Mouse (Mus musculus): ENCODE results near the gene Actn1. TPM values are rescaled to one million over a fixed set of nuclear protein-coding genes. Genes with fewer than 3 reads are reported as not detected.

Actn1 gene
- polyA plus RNA-seq, 2 experiments = 35.8 to 95.9 TPM

DNA sequence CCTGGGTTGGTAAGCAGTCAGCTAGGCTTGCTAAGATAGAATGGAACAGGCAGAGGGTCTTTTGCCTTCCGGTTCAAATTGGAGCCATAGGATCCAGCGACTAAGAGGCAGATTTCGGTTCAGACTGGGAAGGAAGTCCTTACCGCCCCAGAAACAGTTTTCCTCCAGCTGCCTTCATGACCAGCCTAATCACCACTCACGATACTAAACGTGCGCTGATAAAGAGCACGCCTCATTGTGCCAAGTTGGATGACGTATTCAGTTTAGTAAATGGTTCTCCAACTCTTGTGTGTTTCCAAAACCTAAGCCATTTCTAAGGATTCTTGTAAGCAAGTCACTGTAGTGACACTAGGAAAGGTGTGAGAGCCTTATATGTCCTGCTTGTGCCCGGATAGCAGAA lies 18.7 kb upstream of the Actn1 start:
- Histone ChIP-seq H3K36me3 (ENCODE audit: control insufficient read depth, insufficient read depth, low read length) (no peaks in the 10 kb centered on the region), H3K27ac (replicated peaks; ENCODE audit: low read depth, low read length) (no peak overlapping the region), H3K9me3 (ENCODE audit: control insufficient read depth, low read length) (no peaks in the 10 kb centered on the region), H3K4me2 (replicated peaks; ENCODE audit: low read depth, low read length, severe bottlenecking) (no peak overlapping the region), H3K4me1 (ENCODE audit: control insufficient read depth, insufficient read depth, low read length) (no peaks in the 10 kb centered on the region), H3K4me3 (replicated peaks; ENCODE audit: low read length) (no peak overlapping the region), H3K9ac (ENCODE audit: low read depth, low read length, severe bottlenecking) (no peak overlapping the region), H3K27me3 (ENCODE audit: control insufficient read depth, insufficient read depth, low read length) (no peaks in the 10 kb centered on the region)
- WGBS = 88% methylated on average over 10 of the region's 10 CpGs
- ATAC-seq (ENCODE audit: low FRiP score, low read depth) = no peak
- DNase-seq (ENCODE audit: low spot score) = no peak
- no peak for TF ChIP-seq POLR2A (IDR thresholded peaks at IDR 0.05; ENCODE audit: borderline replicate concordance, extremely low read depth, insufficient read depth, insufficient read length)

DNA sequence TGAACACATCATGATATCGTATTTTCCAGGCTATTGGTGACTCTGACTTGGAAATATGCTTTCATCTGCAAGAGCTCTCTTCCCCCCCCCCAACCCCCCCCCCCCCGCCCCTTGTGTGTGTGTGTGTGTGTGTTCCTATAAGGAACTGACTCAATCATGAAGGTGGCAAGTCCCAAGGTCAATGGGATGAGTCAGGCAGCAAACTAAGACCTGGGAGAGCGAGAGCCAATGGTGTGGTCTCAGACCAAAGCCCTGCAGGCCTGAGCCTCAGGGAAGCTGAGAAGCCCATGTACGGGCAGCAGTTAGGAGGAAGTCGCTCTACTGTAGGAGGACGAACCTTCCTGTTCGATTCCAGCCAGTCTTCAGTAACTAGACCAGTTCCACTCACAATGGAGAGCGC lies 17.3 kb upstream of the Actn1 start:
- no peaks in the 10 kb centered on the region for H3K36me3 ChIP-seq (ENCODE audit: control insufficient read depth, insufficient read depth, low read length)
- DNase-seq (ENCODE audit: low spot score) (no peak), ATAC-seq (ENCODE audit: low FRiP score, low read depth) (no peak)
- H3K27ac ChIP-seq (replicated peaks; ENCODE audit: low read depth, low read length) = no peak overlapping the region
- no peak for TF ChIP-seq POLR2A (IDR thresholded peaks at IDR 0.05; ENCODE audit: borderline replicate concordance, extremely low read depth, insufficient read depth, insufficient read length)
- H3K9me3 ChIP-seq (ENCODE audit: control insufficient read depth, low read length) = no peaks in the 10 kb centered on the region
- no peaks in the 10 kb centered on the region for H3K27me3 ChIP-seq (ENCODE audit: control insufficient read depth, insufficient read depth, low read length)
- 86% methylated on average over 7 of the region's 8 CpGs for WGBS
- no peak overlapping the region for H3K4me2 ChIP-seq (replicated peaks; ENCODE audit: low read depth, low read length, severe bottlenecking)
- no peak overlapping the region for H3K9ac ChIP-seq (ENCODE audit: low read depth, low read length, severe bottlenecking)
- H3K4me1 ChIP-seq (ENCODE audit: control insufficient read depth, insufficient read depth, low read length) = peaks cover 5% of the 10 kb centered on the region; the same call in 1 of the 2 replicates
- H3K4me3 ChIP-seq (replicated peaks; ENCODE audit: low read length) = no peak overlapping the region

DNA sequence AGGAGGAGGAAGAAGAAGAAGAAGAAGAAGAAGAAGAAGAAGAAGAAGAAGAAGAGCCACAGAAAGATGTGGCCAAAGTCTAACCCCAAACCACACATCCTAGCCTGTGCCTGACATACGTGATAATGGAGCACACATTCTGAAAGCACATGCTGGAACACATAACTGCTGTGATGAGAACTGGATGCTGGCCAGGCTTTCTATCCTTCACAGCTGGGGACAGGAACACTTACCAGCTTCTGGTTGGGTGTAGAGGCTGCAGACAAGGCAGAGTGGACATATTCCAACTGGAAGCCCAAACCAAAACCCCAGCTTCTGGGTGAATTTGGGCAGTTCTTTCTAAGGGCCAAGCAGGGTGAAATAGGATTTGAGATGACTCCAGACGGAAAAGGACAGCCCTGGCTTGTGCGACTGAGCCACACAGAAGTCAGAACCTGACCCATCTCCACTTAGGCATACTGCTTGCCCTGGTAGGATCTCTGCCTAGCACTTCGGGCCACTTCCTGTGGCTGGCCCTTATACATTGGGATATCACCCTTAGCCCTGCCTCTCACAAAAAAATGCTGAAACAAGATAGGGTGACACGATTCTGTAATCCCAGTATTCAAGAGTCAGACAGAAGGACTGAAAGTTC lies 15.1 kb upstream of the Actn1 start:
- peaks cover 5% of the 10 kb centered on the region; the same call in 1 of the 2 replicates for H3K4me1 ChIP-seq (ENCODE audit: control insufficient read depth, insufficient read depth, low read length)
- ATAC-seq (ENCODE audit: low FRiP score, low read depth) (no peak), DNase-seq (ENCODE audit: low spot score) (peak; percentile 44)
- H3K4me3 ChIP-seq (replicated peaks; ENCODE audit: low read length) = no peak overlapping the region
- no peak overlapping the region for H3K27ac ChIP-seq (replicated peaks; ENCODE audit: low read depth, low read length)
- no peak overlapping the region for H3K9ac ChIP-seq (ENCODE audit: low read depth, low read length, severe bottlenecking)
- H3K27me3 ChIP-seq (ENCODE audit: control insufficient read depth, insufficient read depth, low read length) = no peaks in the 10 kb centered on the region
- H3K36me3 ChIP-seq (ENCODE audit: control insufficient read depth, insufficient read depth, low read length) = no peaks in the 10 kb centered on the region
- H3K4me2 ChIP-seq (replicated peaks; ENCODE audit: low read depth, low read length, severe bottlenecking) = no peak overlapping the region
- 78% methylated on average over 5 of the region's 5 CpGs for WGBS
- no peaks in the 10 kb centered on the region for H3K9me3 ChIP-seq (ENCODE audit: control insufficient read depth, low read length)
- TF ChIP-seq POLR2A (IDR thresholded peaks at IDR 0.05; ENCODE audit: borderline replicate concordance, extremely low read depth, insufficient read depth, insufficient read length) = no peak

DNA sequence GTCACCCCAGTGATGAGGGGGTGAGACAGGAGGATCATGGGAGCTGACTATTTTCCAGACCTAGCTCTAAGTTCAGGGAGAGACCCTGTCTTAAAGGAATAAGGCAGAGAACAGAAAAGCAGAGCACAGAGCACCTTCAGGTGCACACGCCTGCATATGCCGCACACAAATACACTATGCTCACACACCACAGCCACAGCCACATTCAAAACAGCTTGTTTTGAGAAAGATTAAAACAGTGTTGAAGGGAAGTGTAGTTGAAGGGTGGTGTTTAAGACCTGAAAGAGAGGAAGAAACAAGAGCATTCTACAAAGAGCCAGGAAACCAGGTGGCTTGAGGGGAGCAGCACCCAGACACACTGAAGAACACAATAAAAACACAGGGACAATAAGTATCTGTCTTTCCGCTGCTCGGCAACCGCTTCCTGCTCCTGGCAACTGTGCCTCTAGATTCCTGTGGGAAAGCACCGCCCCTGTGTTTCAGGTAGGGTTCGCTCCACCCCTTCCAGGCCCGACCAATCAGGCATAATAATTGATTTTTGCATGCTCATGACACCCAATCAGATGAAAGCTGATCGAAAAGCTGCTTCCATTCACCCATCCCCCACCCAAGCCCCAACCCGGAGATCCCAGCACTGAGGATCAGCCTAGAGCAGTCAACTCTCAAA lies 13.0 kb upstream of the Actn1 start:
- Histone ChIP-seq H3K9me3 (ENCODE audit: control insufficient read depth, low read length) (no peaks in the 10 kb centered on the region), H3K27ac (replicated peaks; ENCODE audit: low read depth, low read length) (no peak overlapping the region), H3K4me3 (replicated peaks; ENCODE audit: low read length) (no peak overlapping the region; the same call in 1 of the 2 replicates), H3K36me3 (ENCODE audit: control insufficient read depth, insufficient read depth, low read length) (no peaks in the 10 kb centered on the region), H3K4me2 (replicated peaks; ENCODE audit: low read depth, low read length, severe bottlenecking) (peak overlapping the region; percentile 36), H3K9ac (ENCODE audit: low read depth, low read length, severe bottlenecking) (no peak overlapping the region), H3K27me3 (ENCODE audit: control insufficient read depth, insufficient read depth, low read length) (no peaks in the 10 kb centered on the region), H3K4me1 (ENCODE audit: control insufficient read depth, insufficient read depth, low read length) (peaks cover 5% of the 10 kb centered on the region; the same call in 1 of the 2 replicates)
- ATAC-seq (ENCODE audit: low FRiP score, low read depth) = peak; percentile 73
- 17% methylated on average over 10 of the region's 10 CpGs for WGBS
- TF ChIP-seq POLR2A (IDR thresholded peaks at IDR 0.05; ENCODE audit: borderline replicate concordance, extremely low read depth, insufficient read depth, insufficient read length) = no peak
- peak; percentile 47 for DNase-seq (ENCODE audit: low spot score)

DNA sequence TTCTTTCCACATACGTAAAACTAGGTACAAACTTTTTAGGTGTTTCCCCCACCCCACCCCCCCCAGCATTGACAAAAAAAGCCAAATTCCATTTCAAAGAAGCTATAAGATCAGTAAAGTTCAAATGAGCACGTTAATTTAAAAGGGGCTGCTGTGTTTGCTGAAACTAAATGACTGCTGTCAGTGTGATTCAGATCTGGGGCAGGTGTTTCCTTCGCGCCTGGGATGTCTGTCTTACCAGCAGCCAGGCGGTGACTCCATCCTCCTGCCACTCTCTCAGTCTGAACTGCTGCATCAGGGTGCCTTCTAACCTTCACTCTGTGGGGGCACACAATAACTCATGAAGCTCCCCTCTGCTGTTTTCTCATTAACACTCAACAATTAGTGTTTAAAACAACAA lies 11.6 kb upstream of the Actn1 start:
- whole genome bisulfite sequencing = 26% methylated on average over 5 of the region's 5 CpGs
- Histone ChIP-seq H3K9ac (ENCODE audit: low read depth, low read length, severe bottlenecking) (no peak overlapping the region), H3K36me3 (ENCODE audit: control insufficient read depth, insufficient read depth, low read length) (no peaks in the 10 kb centered on the region), H3K4me1 (ENCODE audit: control insufficient read depth, insufficient read depth, low read length) (peaks cover 5% of the 10 kb centered on the region; the same call in 1 of the 2 replicates), H3K4me2 (replicated peaks; ENCODE audit: low read depth, low read length, severe bottlenecking) (no peak overlapping the region), H3K27me3 (ENCODE audit: control insufficient read depth, insufficient read depth, low read length) (no peaks in the 10 kb centered on the region), H3K4me3 (replicated peaks; ENCODE audit: low read length) (no peak overlapping the region), H3K9me3 (ENCODE audit: control insufficient read depth, low read length) (no peaks in the 10 kb centered on the region), H3K27ac (replicated peaks; ENCODE audit: low read depth, low read length) (no peak overlapping the region)
- no peak for ATAC-seq (ENCODE audit: low FRiP score, low read depth)
- no peak for DNase-seq (ENCODE audit: low spot score)
- TF ChIP-seq POLR2A (IDR thresholded peaks at IDR 0.05; ENCODE audit: borderline replicate concordance, extremely low read depth, insufficient read depth, insufficient read length) = no peak

Data from limb, embryonic 14.5 days (tissue).